Mouse (Mus musculus) cerebellum, adult 11 months (tissue): ENCODE data around the gene Camk1g.

ENCODE experiments used
- DNase-seq: peaks from one replicate; pipeline ENCODE4 v3.0.0; 2022

Gene Camk1g

DNA sequence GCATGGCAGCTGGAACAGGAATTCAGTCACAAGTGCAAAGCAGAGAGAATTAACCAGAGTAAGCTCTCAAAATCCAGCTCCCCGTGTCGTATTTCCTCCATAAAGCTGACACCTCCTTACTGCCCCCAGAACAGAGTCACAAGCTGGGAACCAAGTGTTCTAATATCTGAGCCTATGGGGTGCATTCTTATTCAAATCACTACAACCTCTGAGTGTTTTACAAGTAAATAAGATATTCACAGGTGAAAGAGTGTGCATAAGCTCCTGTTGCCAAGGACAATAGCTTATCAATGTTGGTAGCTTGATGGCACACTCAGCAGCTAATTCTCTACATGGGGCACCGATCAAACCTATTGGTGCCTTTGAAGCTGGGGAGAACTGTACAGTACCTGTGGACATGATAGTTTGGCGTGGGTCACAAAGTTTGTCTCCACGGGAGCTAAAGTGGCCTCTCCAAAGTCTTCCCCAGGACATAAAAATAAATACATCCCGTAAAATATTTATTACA lies 3.9 kb upstream of the Camk1g start:
- no peak for DNase-seq

DNA sequence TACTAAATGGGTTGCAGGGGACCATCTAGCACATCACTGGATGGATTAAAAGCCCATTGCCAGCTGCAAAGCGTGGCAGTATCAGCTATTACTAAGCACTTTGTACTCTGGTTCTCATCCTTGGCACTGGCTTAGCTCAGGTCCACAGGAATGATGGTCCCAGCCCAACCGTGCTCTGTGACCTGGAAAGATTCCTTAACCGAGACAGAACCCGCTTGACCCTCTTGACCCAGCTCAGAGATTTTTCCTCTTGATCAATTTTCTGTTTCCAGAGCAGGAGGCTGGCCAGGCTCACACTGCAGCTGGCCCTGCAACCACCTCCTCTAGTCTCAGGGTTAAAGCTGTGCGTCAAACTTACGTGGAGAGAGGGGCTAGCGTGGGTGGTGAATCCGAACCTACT lies 1.0 kb downstream of the Camk1g start:
- no peak for DNase-seq

DNA sequence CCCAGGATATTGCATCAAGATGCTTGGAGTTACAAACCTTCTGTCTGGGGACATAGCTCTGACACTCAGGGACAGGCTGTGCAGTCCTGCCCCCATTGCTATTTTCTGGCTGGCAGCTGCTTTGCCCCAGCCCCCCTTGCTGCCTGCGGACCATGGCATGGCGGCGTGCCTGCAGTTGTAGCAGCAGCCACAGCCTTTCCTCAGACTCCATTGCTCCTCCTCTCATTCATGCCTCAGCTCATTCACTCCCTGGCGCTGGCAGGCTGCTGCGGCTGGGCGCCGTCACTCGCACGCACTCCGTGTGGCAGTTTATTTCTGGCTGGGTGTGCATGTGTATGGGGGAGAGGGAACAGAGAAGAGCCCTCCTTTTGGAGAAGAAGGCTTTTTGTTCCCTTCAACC lies 2.0 kb downstream of the Camk1g start:
- no peak for DNase-seq

DNA sequence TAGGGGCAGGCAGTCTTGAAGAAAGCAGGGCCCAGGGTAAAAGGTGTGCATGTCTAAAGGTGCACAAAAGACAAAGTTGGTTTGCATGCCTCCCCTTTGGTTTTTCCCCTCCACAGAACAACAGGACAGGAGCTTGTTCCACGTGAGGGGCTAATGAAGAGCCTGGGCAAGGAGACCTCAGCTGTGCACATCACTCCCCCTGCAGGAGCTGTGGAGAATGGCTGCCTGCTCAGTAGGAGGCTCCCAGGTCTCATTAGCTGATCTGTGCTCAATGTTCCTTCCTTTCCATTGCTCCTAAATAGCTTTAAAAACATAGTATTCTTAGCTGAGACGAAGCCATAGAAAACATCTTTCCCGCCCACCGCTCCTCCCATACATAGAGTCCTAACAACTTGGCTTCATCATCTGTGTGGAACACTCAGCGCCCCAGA lies 6.3 kb downstream of the Camk1g start:
- DNase-seq, result peak; percentile 47

DNA sequence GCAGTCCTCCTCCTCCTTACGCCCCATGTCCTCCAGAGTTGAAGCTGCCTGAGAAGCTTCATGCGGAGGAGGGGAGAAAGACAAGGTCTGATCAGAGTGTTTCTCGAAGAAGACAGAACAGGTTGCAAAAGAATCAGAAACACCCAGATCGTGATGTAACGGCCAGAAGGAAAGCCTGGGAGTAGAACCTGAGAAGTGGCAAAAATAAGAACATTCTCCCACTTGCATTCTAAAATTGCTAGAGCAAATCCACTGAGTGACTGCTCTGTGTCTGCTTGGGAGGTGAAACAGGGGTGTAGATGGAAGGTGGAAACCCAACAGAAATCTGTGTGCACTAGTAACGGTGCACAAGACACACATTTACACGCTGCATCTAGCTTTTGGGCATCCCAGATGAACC lies 8.0 kb downstream of the Camk1g start:
- DNase-seq, result no peak

DNA sequence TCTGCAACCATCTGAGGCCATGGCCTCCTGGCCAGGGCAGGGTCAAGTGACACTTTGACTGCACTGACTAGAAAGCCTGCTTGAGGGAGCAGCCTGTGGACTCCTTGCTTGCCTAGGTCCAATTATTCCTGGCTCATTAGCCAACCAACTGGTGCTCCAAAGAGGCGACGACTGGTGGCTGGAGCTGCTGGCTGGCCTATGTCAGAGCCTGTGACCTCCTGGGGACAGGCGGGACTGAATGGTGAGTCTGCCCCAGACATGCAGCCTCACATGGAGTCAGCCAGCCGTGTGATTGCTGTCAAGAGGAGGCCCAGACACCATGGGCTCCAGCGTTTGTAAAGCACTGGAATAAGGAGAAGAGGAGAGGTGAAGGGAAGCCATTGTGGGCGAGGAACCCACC lies 8.9 kb downstream of the Camk1g start:
- no peak for DNase-seq

DNA sequence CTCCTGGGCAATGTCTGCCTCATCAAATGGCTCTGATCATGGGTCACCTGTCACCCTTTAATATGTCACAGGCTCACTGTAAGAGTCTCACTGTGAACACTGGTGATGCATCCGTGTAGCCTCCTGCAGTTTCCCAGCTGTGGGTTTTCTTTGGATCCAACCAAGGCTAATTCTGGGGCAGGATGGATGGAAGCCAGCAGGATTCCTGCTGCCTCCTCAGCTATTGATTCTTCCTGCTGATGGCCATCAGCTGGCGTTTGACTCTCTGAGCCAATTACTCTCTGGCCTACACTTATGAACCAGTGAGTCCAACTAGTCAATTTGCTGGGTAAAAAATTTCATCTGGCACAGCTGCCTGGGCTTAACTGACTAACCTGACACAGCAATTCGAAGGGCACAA lies 10.9 kb downstream of the Camk1g start:
- no peak for DNase-seq

DNA sequence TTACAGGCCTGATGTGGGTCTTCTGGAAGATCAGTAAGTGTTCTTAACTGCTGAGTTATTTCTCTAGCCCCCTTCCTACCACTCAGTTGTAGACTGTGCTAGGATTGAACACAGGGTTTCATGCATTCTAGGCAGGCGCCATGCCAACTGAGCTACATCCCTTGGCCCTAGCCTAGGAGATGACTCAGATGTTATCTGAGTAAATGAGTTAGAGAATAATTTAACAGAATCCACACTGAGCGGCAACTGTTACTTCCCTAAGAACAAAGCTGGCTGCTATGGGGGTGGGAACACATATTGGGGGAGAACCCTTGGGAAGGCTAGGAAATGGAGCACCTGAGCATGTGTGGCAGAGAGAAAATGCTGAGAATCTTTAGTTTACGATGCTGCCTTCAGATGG lies 18.5 kb downstream of the Camk1g start:
- no peak for DNase-seq

DNA sequence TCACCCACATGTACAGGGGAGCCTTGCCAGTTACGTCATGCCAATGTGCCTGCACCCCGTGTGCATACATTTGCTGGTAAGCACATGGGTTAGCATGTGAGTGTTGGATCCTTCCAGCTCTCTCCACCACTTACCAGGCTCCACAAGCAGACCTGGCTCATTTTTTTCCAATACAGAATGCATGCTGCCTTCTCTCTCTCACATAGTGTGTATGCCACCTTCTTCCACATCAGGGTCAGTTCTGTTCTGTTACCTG lies 19.6 kb downstream of the Camk1g start:
- DNase-seq, result no peak

DNA sequence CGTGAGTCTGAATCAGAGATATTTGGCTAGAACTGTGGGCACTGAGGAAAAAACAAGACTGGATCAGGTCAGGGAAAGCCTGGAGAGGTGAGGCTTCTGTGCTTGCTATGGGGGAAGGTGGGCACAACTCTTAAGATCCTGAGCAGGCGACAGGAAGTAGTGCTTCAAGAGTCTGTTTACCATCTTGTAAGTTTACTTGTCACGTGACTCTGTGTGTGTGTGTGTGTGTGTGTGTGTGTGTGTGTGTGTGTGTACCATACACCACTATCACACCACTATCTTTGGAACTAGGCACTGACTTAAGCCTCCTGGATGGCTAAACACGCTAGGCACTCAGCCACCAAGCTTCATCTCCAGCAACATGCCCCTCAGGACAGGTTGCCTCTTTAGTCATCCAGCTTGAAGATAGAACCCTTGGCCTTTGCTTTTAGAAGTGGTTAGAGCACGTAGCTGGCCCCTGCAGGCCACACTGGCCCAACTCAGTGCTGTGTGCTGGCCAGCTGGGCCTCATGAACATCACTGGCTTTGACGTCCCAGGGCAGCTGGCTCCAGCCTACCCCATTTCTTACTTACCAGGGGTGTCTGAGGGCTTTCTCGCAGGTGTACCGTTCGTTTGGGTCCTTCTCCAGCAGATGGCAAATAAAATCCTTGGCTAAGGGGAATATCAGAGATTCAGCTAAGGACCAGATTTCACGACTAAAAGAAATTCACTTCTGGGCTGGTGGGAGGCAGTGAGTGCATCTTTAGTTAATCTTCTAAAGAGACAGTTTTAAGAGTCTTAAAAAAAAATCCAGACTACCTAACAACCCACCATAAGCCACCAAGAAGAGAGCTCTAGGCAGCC lies 20.2 kb downstream of the Camk1g start:
- DNase-seq, result no peak

DNA sequence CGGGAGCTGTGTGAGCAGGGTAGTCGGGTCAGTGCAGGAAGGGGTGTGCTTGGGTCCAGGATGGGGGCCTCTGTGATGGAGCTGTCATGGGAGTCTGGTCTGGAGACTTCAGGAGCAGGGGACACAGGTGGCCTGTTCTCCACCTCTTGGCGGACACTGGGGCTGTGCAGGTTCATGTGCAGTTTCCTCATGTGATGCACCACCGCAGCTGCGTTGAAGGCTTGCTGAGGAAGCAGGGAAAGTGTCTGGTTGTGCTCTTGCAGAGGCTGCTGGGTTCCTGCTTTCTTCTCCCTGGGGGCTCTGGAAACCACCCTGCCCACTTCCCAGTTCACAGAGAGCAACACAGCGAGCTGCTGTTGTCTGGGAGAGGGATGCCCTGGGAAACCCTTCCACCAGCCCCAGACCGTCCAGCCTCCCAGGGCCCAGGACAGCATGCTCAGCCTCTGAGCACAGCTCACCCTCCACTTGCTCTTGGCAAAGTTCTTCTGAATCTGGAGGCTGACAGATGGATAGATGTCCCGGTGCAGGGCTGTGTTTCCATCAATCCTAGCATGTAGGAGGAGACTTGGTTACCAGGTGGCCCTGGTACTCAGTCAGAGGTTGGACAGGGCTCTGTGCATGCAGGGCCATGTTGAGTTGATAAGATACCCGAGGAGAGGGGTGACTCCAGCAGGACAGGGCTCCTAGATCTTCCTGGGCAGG lies 21.7 kb downstream of the Camk1g start:
- peak; percentile 50 for DNase-seq

DNA sequence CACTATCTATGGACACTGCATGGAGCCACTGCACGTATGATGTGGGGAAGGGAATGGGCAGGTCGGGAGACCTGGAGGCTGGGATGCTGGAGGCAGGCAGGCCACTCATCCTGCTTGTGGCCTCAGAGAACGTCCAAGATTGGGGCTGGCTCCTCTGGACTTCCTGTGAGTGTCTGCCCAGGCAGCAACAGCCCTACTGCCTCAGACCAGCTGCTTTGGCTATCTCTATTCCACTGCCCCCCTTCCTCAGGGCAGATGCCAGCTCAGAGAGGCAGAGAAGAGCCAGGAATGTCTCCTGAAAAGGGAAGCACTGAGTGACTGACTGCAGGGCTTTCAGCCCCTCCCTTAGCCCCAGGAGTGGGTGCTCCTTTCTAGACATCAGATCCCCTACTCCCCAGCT lies 23.2 kb downstream of the Camk1g start:
- no peak for DNase-seq

DNA sequence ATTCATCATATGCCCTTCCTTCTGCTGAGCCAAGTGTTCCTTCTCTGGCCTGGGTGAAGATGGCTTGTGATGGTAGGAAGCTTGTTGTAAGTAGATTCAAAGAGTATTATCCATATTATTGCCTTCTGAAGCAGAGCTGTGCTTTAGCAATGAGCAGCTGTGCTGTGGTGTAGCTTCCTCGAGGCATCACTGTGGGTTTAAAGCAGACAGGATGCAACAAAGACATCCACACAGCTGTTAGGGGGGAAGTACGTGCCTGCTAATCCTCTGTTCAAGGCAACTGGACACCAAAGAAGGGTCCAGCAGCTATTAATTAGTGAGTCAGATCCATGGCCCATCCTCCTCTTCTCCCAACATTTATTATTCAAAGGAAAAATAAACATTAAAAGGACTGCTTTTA lies 25.1 kb downstream of the Camk1g start:
- no peak for DNase-seq

DNA sequence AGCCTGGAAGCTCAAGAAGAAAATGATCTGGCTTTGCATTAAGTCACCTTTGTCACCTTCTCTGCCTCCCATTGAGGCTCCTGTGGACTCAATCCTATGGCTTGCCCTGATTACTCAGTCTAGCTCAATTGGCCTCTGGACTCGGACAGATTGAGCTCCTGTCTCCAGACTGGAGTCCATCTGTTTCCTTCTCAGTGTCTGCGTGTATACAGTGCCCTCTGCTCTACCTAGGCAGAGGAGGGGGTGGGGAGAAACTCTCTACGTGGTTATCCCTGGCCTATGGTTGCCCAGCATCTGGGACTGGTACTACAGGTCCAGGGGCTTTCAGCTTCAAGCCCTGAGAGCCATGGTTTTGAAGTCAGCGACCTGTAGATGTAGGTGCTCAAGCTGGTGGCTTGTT lies 26.2 kb downstream of the Camk1g start:
- DNase-seq, result peak; percentile 71

DNA sequence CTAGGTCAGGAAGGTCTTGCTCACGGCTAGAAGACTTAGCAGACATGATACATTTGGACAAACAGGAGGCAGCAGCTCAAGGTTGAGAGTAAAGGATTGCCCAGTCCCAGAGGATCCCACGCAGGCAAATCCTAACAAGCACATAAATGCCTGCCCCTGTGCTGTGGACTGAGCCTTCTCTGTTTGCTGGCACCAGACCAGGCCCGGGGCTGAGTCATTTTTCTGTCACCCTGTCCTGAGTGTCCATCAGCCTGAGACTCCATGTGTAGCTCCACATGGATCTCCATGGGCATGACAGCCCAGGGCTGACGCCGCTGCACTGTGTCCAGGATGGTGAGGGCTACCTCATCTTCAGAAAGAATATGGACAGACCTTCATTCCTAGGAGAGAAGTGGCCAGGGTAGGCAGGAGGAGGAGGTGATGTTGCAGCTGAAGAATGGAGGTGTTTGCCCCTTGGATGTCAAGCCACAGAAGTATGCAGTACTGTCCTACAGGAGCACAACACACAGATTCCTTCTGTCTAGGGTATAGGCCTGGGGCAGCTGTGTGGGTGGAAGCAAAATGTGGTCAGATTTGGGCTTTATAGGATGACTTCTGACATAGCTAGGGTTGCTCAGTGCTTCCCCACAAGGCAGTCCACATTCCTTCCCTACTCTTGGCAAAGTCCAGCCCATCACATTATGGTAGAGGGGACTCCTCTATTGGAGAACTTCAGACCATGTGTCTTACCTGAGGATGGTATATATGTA lies 27.7 kb downstream of the Camk1g start:
- no peak for DNase-seq

DNA sequence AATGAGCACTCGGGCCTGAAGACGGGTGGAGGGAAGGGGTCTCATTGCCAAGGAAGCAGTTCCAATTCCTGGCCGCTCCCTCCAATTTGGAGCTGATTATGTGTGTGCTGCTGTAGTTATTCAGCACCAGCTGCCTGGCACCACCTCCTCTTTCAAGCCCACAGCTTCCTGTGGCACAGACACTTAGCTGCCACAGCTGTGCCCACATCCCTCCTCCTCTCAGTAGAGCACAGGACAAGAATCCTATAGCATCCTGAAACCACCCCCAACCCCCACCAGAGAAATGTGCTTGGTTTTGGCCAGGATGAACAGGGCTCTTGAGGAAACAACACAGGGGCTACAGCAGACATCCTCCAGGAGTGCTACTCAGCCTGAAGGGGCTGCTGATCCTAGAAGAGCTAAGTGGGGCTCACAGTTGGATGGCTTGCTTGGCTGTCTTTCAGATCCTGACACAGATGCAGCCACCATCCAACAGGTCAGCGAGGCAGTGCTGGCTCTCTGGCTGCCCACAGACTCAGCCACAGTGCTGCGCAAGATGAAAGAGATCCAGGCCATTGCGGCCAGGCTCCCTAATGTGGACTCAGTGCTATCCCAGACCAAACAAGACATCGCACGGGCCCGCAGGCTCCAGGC lies 31.6 kb downstream of the Camk1g start:
- no peak for DNase-seq

DNA sequence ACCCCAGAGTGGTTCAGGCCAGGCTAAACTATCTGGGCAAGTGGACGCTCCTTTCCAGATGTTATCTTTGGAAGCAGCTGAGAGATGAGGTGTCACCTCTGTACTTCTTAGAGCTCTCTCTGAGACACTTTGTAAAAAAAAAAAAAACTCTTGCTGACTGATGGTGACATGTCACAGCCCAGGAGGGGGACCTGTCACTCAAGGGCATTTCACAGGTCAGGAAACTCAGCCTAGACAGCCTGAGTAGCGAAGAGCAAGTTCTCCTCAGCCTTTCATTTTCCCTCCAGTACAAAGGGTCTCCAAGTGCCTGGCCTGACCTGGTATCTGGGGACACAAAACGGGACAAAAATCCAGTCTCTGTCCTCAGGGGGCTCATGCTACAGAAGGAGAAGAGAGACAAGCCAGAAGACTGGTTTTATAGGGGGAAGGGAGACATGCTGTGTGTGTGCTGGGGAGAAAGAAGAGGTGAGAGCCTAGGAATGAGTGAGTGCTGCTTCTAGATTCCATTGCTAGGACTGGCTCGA lies 32.2 kb downstream of the Camk1g start:
- DNase-seq, result no peak

DNA sequence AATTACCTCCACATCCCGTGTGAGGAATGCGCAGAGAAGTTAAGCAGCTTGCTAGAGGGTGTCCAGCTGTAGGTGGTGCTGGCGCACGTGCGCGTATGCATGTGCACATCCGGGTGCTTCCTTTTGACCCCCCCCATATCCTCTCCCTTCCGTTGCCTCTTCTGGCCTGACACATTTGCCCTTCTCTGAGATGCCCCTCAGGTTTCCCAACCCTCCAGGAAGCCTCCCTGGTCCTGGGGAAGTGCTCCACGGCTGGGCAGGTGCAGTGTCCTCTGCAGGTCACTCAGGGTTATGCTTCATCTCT lies 33.1 kb downstream of the Camk1g start:
- DNase-seq, result no peak

DNA sequence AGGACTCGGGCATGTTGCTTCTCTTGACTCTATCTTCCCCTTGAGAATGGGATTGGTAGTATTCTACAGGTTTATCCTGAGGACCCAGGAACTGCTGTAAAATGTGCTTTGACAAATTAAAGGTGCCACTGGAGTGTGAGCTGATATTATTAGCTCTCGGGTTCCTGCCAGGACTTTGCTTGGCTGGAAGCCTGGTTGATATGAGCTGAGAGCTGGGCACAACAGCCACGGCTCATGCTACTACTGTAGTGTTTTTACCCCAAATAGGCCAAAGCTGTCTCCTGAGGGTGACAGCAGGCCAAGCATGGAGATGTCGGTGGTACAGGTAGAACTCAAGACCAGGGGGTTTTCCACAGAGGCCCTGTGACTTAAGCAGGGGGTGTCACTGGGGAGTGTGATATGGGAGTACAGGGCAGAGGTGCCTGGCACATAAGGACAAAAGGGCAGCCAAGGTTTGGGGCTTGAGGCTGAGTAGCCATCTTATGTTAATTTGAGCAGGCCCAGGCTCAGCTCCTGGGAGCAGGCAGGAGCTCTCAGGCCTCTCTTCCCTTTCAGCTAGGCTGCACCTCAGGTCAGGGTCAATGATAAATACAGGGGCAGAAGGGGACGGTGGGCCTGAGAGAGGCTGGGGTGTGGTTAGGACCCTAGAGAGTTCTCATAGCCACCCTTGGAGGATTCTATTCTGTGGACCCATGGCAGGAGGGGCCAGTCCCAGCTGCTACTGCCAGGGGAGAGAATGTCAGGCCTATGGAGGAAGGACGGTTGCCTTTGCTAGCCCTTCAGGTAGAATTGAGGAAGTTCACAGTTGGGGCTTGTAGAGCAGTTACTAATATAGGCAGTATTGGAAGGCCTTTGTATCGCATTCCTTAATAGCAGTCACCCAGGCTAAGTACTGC lies 33.7 kb downstream of the Camk1g start:
- DNase-seq, result no peak

DNA sequence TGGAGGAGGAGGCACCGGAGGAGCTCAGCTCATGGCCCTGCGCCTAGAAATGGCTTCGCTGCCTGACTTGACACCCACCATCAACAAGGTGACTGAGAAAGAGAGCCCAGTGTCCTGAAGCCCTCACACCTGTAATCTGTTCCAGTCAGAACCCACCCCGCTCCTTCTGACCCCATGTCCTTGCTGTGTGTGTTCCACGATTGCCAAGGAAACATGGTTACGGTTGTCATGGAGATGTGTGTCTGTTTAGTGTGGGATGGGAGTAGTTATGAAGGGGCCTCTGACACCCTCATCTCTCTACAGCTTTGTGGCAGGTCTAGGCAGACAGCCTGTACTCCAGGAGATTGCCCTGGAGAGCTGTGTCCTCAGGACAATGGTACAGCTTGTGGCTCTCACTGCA lies 35.6 kb downstream of the Camk1g start:
- no peak for DNase-seq

DNA sequence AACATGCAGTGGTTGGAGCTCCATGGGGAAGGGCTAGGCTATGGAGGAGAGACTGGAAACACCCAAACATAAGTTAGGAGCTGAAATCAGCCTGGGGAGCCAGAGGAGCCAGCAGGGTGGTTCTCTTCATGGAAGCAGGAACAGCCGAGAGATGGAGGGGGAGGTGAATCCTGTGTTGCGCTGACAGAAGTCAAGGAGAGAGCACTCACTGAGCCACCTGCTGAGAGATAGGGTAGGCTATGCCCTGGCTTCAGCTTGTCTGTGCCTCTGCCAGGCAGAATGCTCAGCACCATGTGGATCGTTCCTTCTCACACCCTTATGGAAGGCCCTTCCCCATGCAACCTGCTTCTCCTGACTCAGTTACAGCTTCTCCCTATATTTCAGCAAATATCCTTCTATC lies 36.3 kb downstream of the Camk1g start:
- no peak for DNase-seq

DNA sequence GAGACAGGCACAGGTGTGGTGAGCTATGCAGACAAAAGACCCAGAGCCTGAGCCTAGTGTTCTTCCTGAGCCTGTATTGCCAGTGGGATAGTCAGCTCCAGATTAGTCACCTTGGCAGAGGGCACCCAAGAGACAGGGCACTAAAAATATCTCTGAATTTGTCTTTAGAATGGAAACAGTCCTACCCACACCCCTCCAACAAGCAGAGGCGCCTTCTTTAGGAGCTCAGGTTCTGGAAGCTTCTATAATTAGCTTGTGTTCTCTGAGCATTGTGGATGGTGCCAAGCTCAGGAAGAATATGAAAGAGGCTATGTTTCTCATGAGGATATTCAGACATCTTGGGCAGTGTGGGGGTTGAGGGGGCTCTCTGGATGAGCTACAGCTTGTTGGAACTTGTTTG lies 37.4 kb downstream of the Camk1g start:
- no peak for DNase-seq
